Mouse (Mus musculus) brain, embryonic 14.5 days (tissue): ENCODE data around the gene Cnot1.

Experiments used
- CTCF ChIP-seq: fragments of 200-500 bp; IDR thresholded peaks from 2 replicates; pipeline ENCODE4 v1.5.1; 2012; ENCODE audit warnings: inconsistent platforms, mild to moderate bottlenecking, moderate library complexity, borderline replicate concordance; ENCODE audit not compliant: insufficient read depth, insufficient read length; ENCODE audit errors: extremely low read depth
- POLR2A ChIP-seq: fragments of 200-500 bp; IDR thresholded peaks from 2 replicates; pipeline ENCODE4 v1.6.1; 2012; ENCODE audit warnings: mild to moderate bottlenecking, inconsistent platforms, borderline replicate concordance; ENCODE audit not compliant: poor library complexity, insufficient read depth, insufficient read length, severe bottlenecking; ENCODE audit errors: extremely low read depth

DNA sequence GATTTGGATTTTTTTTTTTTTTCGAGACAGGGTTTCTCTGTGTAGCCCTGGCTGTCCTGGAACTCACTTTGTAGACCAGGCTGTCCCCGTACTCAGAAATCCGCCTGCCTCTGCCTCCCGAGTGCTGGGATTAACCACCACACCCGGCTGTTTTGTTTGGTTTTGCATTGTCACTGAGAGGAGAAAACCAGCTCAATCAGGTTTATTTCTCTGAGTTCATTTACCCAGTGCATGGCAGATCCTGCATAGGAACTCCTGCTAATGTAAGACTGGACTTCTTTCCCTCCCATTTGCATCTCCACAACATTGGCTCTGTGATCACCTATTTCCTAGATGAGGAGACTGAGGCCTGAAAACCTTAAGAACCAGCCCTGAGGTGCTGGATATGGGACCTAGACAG lies 14.8 kb upstream of the Cnot1 start:
- TF ChIP-seq CTCF = no peak
- TF ChIP-seq POLR2A = no peak
